Mouse (Mus musculus) hindbrain, postnatal 0 days (tissue): ENCODE measurements at regions not wholly inside any gene's neighbourhood (a gene's known extent, or its start where the extent isn't known, plus 50 kb on each side); places are given as distances from the start of the nearest gene placed in this dataset.

Source experiments
- ATAC-seq: fragments of 200-750 bp; cut with Nextera tagmentation; 2 replicates; pipeline ENCODE4 v1.8.0; 2017; ENCODE audit warnings: mild to moderate bottlenecking, moderate TSS enrichment, moderate library complexity
- DNase-seq: peaks from one replicate; pipeline ENCODE4 v3.0.0-alpha.2; 2015; ENCODE audit warnings: low spot score
- H3K27ac ChIP-seq: fragments of 300-500 bp; sonication (generic); 2 replicates; pipeline ENCODE4 v1.5.1; 2014; ENCODE audit warnings: mild to moderate bottlenecking
- H3K27me3 ChIP-seq: fragments of 300-500 bp; sonication (generic); 2 replicates; pipeline ENCODE4 v1.6.1; 2014; ENCODE audit warnings: low read length, mixed read lengths; ENCODE audit not compliant: insufficient read depth
- H3K36me3 ChIP-seq: fragments of 300-500 bp; sonication (generic); 2 replicates; pipeline ENCODE4 v1.6.1; 2014; ENCODE audit warnings: low read length, mixed read lengths; ENCODE audit not compliant: insufficient read depth
- H3K4me1 ChIP-seq: fragments of 300-500 bp; sonication (generic); 2 replicates; pipeline ENCODE4 v1.6.1; 2014; ENCODE audit warnings: antibody characterized with exemption, low read length, mixed read lengths; ENCODE audit not compliant: insufficient read depth
- H3K4me2 ChIP-seq: fragments of 300-500 bp; sonication (generic); 2 replicates; pipeline ENCODE4 v1.6.1; 2014; ENCODE audit warnings: low read depth, mild to moderate bottlenecking, low read length, moderate library complexity, mixed read lengths
- H3K4me3 ChIP-seq: fragments of 300-500 bp; sonication (generic); 2 replicates; pipeline ENCODE4 v1.5.1; 2014; ENCODE audit warnings: low read length
- H3K9ac ChIP-seq: fragments of 300-500 bp; sonication (generic); replicated peaks from 2 replicates; pipeline ENCODE4 v1.6.1; 2014; ENCODE audit warnings: mild to moderate bottlenecking, low read length, moderate library complexity, mixed read lengths
- H3K9me3 ChIP-seq: fragments of 300-500 bp; sonication (generic); 2 replicates; pipeline ENCODE4 v1.6.1; 2016; ENCODE audit warnings: low read length, mixed read lengths
- CTCF ChIP-seq: IDR thresholded peaks from 2 replicates; pipeline ENCODE4 v1.5.1; 2016; ENCODE audit warnings: antibody characterized with exemption, control low read depth, low read depth
- WGBS: fragments of 180-500 bp; shearing (Covaris S2); extraction: QIAGEN DNeasy Blood & Tissue Kit; methylation state at CpG from one replicate; pipeline ENCODE4 v1.1.7; 2014; 5-methylcytosine and 5-hydroxymethylcytosine counted together

DNA sequence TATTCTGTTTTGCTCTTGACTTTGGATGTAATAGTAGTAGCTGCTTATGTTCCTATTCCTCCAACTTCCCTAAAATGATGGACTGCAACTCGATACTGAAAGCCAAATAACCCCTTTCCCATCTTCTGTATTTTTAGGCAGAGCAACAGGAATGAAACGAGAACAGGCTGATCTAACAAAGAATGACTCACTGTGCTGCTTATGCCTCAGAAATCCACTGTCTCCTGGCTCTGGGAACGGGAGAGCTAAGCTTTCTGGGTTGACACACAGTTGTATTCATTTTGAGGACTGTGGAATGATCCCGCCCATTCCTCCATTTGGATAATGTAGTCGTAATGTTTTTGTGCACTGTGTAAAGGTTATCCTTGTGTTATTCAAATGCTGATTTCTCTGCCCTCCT is 82.6 kb upstream of the Mon1b start:
- WGBS, result 68% methylated on average over 5 of the region's 5 CpGs

DNA sequence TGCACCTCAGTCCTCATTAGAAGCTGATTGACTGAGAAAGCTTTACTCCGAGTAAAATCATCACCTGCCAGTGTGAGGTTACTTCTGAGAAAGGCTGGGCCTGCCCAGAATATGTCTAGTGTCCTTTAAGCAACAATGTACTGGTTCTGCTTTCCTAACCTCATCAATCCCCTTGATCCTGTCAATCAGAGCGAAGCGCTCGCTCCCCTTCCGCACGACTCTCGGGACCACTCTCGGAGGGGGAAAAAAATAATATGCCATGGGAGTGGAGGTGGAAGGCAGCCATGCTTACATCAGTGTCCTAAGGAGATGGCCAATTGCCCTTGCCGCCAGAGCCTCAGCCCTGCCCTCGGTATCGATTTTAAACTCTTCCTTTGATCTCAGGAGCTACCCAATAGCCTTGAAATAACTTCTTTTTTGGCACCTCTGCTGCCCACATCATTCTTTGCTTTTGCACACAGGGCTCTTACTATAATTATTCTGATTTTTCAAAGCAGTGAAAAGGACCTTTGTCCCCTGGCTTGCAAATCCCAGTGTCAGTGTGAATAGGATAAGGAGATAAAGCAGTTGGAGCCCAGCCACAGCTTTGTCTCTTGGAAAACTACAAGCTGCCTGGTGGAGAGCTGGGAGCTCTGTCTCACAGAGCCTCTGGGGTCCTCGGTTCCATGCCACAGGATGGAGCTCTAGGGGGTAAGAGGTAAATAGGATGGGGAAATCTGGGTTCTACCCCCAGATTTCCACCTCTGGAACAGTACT is 80.5 kb upstream of the Mon1b start:
- 16% methylated on average over 12 of the region's 12 CpGs for WGBS
- no peaks in the 10 kb centered on the region for H3K9me3 ChIP-seq
- peak overlapping the region; percentile 24 for H3K4me2 ChIP-seq
- no peaks in the 10 kb centered on the region for H3K27me3 ChIP-seq
- H3K4me3 ChIP-seq, result no peak overlapping the region
- H3K4me1 ChIP-seq, result no peaks in the 10 kb centered on the region
- no peaks in the 10 kb centered on the region for H3K36me3 ChIP-seq
- no peak for DNase-seq
- H3K9ac ChIP-seq, result no peak overlapping the region
- no peak for ATAC-seq
- H3K27ac ChIP-seq, result no peak overlapping the region
- TF ChIP-seq CTCF, result no peak

More for the DNA sequence above, 82.6 kb upstream of the Mon1b start:
- no peak for ATAC-seq
- Histone ChIP-seq H3K27ac (no peak overlapping the region), H3K4me1 (no peaks in the 10 kb centered on the region), H3K9me3 (no peaks in the 10 kb centered on the region), H3K4me3 (no peak overlapping the region), H3K36me3 (no peaks in the 10 kb centered on the region), H3K9ac (no peak overlapping the region), H3K4me2 (no peak overlapping the region), H3K27me3 (no peaks in the 10 kb centered on the region)
- no peak for TF ChIP-seq CTCF
- DNase-seq, result no peak

DNA sequence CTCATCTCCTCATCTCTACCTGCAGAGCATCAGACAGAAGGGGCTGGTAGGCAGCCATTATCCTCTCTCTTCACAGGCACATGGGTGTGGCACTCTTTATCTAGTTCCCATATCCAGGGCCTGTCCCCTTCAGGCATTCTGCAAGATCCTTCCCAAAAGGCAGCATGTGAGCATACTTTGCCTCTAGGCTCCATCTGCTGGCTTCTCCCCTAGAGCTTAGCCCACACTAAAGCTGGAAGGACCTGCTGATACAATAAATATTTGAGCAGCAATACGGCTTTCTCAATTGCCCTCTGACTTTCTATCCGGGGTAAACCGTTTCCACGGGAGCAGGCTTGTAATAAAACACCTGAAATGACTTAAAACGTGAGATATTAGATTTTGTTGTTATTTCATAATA is 78.4 kb upstream of the Mon1b start:
- Histone ChIP-seq H3K4me3 (no peak overlapping the region), H3K4me1 (no peaks in the 10 kb centered on the region), H3K27me3 (no peaks in the 10 kb centered on the region), H3K9ac (no peak overlapping the region), H3K27ac (no peak overlapping the region), H3K36me3 (no peaks in the 10 kb centered on the region), H3K9me3 (no peaks in the 10 kb centered on the region), H3K4me2 (no peak overlapping the region)
- peak; percentile 23; the same call in 1 of the 2 replicates for TF ChIP-seq CTCF
- ATAC-seq, result no peak
- WGBS, result 79% methylated on average over 5 of the region's 5 CpGs
- no peak for DNase-seq

DNA sequence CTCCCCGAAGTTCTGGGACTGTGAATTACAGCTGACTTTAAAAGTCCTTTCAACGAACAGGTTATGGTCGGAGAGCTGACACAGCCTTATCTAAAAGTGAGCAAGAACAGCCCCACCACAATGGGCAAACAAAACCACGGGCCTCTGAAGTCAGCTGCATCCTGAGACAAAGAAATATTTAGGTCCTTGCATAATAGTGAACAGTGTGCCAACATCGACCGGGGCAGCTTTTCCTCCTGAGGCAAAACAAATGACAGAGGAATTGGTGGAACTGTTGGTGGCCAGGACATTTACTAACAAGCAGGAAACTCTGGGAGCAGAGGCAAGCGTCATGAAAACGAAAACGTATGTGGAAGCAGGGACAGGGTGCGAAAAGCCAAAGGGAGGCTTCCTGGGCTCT is 54.3 kb upstream of the Mon1b start:
- Histone ChIP-seq H3K4me3 (no peak overlapping the region), H3K27me3 (no peaks in the 10 kb centered on the region), H3K9me3 (no peaks in the 10 kb centered on the region), H3K4me1 (no peaks in the 10 kb centered on the region), H3K9ac (no peak overlapping the region), H3K4me2 (no peak overlapping the region), H3K27ac (no peak overlapping the region), H3K36me3 (no peaks in the 10 kb centered on the region)
- TF ChIP-seq CTCF, result no peak
- no peak for DNase-seq
- WGBS, result 50% methylated on average over 10 of the region's 10 CpGs
- no peak for ATAC-seq

- H3K4me1 ChIP-seq, result no peaks in the 10 kb centered on the region
- H3K36me3 ChIP-seq, result no peaks in the 10 kb centered on the region
- DNase-seq (no peak), ATAC-seq (no peak)
- no peak overlapping the region for H3K27ac ChIP-seq
- TF ChIP-seq CTCF, result no peak
- H3K4me3 ChIP-seq, result no peak overlapping the region
- no peaks in the 10 kb centered on the region for H3K27me3 ChIP-seq
- no peaks in the 10 kb centered on the region for H3K9me3 ChIP-seq
- no peak overlapping the region for H3K9ac ChIP-seq
- 30% methylated on average over 12 of the region's 12 CpGs for WGBS
- no peak overlapping the region for H3K4me2 ChIP-seq
These were observed 53.7 kb upstream of the Mon1b start for GRCm38 (mm10) chr8:113581704-113582103.

DNA sequence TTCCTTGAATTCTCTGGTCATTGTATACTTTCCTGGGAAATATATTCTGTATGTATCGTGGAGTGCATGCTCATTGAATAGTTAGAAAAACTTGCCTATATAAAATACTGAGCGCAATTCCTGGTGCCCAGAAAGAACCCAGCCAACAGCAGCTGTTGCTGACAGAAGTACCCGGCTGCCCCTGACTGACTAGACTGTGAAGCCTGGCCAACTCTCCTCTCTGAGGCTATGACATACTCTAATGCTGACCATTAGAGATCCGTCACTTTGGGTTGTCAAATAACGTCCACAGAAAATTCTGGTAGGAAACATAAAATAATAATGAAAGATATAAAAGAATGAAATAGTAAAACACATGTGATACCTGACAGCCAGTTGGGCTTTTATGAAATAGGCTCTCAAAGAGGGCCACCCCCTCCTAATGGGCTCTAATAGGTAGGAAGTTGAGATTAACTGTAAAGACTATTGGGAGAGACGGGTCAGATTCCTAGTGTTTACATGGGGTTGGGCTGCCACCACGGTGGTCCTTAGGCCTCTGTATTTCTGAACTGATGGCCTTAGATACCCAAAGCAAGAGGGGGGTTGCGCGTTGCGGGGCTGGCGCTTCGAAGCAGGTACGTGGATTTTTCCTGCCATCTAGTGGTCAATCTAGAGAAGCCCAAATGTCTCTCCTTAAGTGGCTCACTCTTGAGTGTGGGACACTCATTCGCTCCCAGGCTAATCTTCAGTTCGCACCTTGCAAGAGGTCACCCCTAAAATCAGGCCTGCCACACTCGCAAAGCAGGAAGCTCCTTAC is 53.0 kb upstream of the Mon1b start:
- Histone ChIP-seq H3K4me2 (peak overlapping the region; percentile 30; the same call in 1 of the 2 replicates), H3K9me3 (no peaks in the 10 kb centered on the region), H3K36me3 (no peaks in the 10 kb centered on the region), H3K4me3 (no peak overlapping the region), H3K4me1 (no peaks in the 10 kb centered on the region), H3K27me3 (no peaks in the 10 kb centered on the region), H3K9ac (no peak overlapping the region), H3K27ac (no peak overlapping the region)
- DNase-seq (peak; percentile 89), ATAC-seq (peak; percentile 69)
- peak; percentile 88 for TF ChIP-seq CTCF
- WGBS, result 21% methylated on average over 16 of the region's 16 CpGs

GRCm38 (mm10) chr8:113583801-113584200 is 51.6 kb upstream of the Mon1b start:
- H3K27ac ChIP-seq, result no peak overlapping the region
- ATAC-seq (no peak), DNase-seq (peak; percentile 43)
- no peaks in the 10 kb centered on the region for H3K9me3 ChIP-seq
- H3K4me2 ChIP-seq, result no peak overlapping the region
- 78% methylated on average over 10 of the region's 10 CpGs for WGBS
- H3K36me3 ChIP-seq, result no peaks in the 10 kb centered on the region
- no peak overlapping the region for H3K4me3 ChIP-seq
- no peak overlapping the region for H3K9ac ChIP-seq
- peak; percentile 19; the same call in 1 of the 2 replicates for TF ChIP-seq CTCF
- no peaks in the 10 kb centered on the region for H3K27me3 ChIP-seq
- H3K4me1 ChIP-seq, result no peaks in the 10 kb centered on the region
